Mouse (Mus musculus) heart, embryonic 16.5 days (tissue): ENCODE results near the gene 1810009J06Rik. TPM values are rescaled to one million over a fixed set of nuclear protein-coding genes. Genes with fewer than 3 reads are reported as not detected.
"Not testable (repeated sequence)": the region's sequence is repeated elsewhere in the genome, so short reads cannot be mapped to it uniquely, and the experiment has no call there.

Experiments
- ATAC-seq: fragments of 200-750 bp; cut with Nextera tagmentation; replicated peaks from 2 replicates; pipeline ENCODE4 v1.8.0; 2017; ENCODE audit warnings: moderate number of reproducible peaks; ENCODE audit not compliant: insufficient read depth, low FRiP score; ENCODE audit errors: extremely low read depth
- H3K27ac ChIP-seq: fragments of 300-500 bp; sonication (generic); 2 replicates; pipeline ENCODE4 v1.5.1; 2014; ENCODE audit warnings: mild to moderate bottlenecking, low read length, control low read depth, moderate library complexity
- H3K27me3 ChIP-seq: fragments of 300-500 bp; sonication (generic); 2 replicates; pipeline ENCODE4 v1.6.1; 2014; ENCODE audit warnings: low read length, mixed read lengths; ENCODE audit not compliant: control insufficient read depth, insufficient read depth
- H3K36me3 ChIP-seq: fragments of 300-500 bp; sonication (generic); 2 replicates; pipeline ENCODE4 v1.6.1; 2014; ENCODE audit not compliant: control insufficient read depth, insufficient read depth
- H3K4me1 ChIP-seq: fragments of 300-500 bp; sonication (generic); 2 replicates; pipeline ENCODE4 v1.6.1; 2014; ENCODE audit warnings: low read length, mixed read lengths; ENCODE audit not compliant: control insufficient read depth, insufficient read depth
- H3K4me2 ChIP-seq: fragments of 300-500 bp; sonication (generic); 2 replicates; pipeline ENCODE4 v1.6.1; 2014; ENCODE audit warnings: low read depth, mild to moderate bottlenecking, control low read depth, low read length
- H3K4me3 ChIP-seq: fragments of 300-500 bp; sonication (generic); 2 replicates; pipeline ENCODE4 v1.5.1; 2014; ENCODE audit warnings: mild to moderate bottlenecking, control low read depth, low read length
- H3K9ac ChIP-seq: fragments of 300-500 bp; sonication (generic); 2 replicates; pipeline ENCODE4 v1.6.1; 2014; ENCODE audit warnings: low read length, control low read depth
- H3K9me3 ChIP-seq: fragments of 300-500 bp; sonication (generic); replicated peaks from 2 replicates; pipeline ENCODE4 v1.6.1; 2016; ENCODE audit warnings: low read length; ENCODE audit not compliant: control insufficient read depth
- whole genome bisulfite sequencing: fragments of 180-500 bp; shearing (Covaris S2); extraction: QIAGEN DNeasy Blood & Tissue Kit; methylation state at CpG from one replicate; pipeline ENCODE4 v1.1.7; 2014; 5-methylcytosine and 5-hydroxymethylcytosine counted together
- polyA plus RNA-seq: library from polyadenylated mRNA; unstranded; fragments of >200 nt; fragmentation: Nextera tagmentation; extraction: Ambion mirVana; gene quantifications from 2 replicates; pipeline ENCODE4 v1.2.1, GENCODE M21; 2015

1810009J06Rik gene
- 0.17 TPM in 1 of 2 replicates, not detected in the other for polyA plus RNA-seq

- WGBS: 75% methylated on average over 2 of the region's 2 CpGs
- not testable (repeated sequence) for H3K4me3 ChIP-seq, H3K27ac ChIP-seq, H3K4me1 ChIP-seq, H3K9ac ChIP-seq, ATAC-seq, H3K27me3 ChIP-seq, H3K9me3 ChIP-seq, H3K4me2 ChIP-seq, H3K36me3 ChIP-seq
Measured at GRCm38 (mm10) chr6:40964454-40964853, at the start of gene 1810009J06Rik. Gene 1810009J06Rik, plus strand, starts transcription at chr6:40964754.

DNA sequence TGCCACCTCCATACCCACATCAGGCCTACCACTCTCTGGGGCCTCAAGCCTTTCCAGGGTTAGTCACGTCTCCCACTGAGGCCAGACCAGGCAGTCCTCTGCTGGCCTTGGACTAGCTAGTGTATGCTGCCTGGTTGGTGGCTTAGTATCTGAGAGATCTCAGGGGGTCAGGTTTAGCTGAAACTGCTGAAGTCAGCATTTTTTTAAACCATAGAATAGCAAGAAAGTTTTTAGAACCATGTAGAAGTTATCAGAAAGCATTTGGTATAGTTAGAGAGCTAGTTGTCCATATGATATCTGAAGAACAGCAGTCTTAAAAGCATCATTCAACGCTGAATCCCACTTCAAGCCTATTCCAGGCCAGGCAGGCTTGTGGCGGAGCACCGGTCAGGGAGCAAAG, 44.6 kb upstream of the 1810009J06Rik start:
- H3K9me3 ChIP-seq: no peaks in the 10 kb centered on the region; the same call in 1 of the 2 replicates
- H3K27me3 ChIP-seq: no peaks in the 10 kb centered on the region
- H3K9ac ChIP-seq: no peak overlapping the region
- H3K27ac ChIP-seq: no peak overlapping the region
- H3K4me3 ChIP-seq: no peak overlapping the region
- H3K4me1 ChIP-seq: no peaks in the 10 kb centered on the region
- no peak for ATAC-seq
- H3K36me3 ChIP-seq: no peaks in the 10 kb centered on the region
- no peak overlapping the region for H3K4me2 ChIP-seq
- WGBS: 74% methylated on average over 4 of the region's 4 CpGs

GRCm38 (mm10) chr6:40940457-40940856, 24.1 kb upstream of the 1810009J06Rik start, which contains the start of gene 1700074P13Rik:
Gene 1700074P13Rik, minus strand, starts transcription at chr6:40940557.
- Histone ChIP-seq H3K27ac (no peak within 1 kb of the TSS), H3K9me3 (no peaks in the 10 kb centered on the region), H3K27me3 (no peaks in the 10 kb centered on the region), H3K9ac (no peak within 1 kb of the TSS), H3K36me3 (no peaks in the 10 kb centered on the region), H3K4me2 (no peak within 1 kb of the TSS), H3K4me3 (no peak within 1 kb of the TSS), H3K4me1 (no peaks in the 10 kb centered on the region)
- 86% methylated on average over 10 of the region's 10 CpGs for WGBS
- ATAC-seq: no peak

GRCm38 (mm10) chr6:40951770-40952169, 12.8 kb upstream of the 1810009J06Rik start, which contains the start of gene Gm4744:
Gene Gm4744, minus strand, starts transcription at chr6:40951870.
- H3K4me2 ChIP-seq: no peak within 1 kb of the TSS
- H3K27ac ChIP-seq: no peak within 1 kb of the TSS
- H3K9me3 ChIP-seq: no peaks in the 10 kb centered on the region
- H3K4me3 ChIP-seq: no peak within 1 kb of the TSS
- H3K36me3 ChIP-seq: no peaks in the 10 kb centered on the region
- ATAC-seq: no peak
- H3K4me1 ChIP-seq: no peaks in the 10 kb centered on the region
- no peaks in the 10 kb centered on the region for H3K27me3 ChIP-seq
- H3K9ac ChIP-seq: no peak within 1 kb of the TSS

DNA sequence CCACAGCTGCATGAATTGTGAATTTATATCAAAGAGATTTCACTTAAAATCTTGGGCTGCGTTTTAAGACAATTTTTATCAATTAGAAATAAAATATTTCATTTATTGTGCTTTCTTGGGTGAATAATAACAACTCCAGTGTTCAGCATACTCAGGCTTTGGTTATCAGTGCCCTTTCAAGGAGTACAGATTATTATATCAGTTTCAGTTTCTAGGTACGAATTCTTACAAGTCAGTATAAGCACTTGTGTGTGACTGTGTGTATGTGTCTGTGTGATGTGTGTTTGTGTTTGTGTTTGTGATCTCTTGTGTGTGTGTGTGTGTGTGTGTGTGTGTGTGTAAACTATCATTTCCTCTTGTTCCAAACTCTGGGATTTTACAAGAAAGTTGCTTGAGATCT, 10.8 kb upstream of the 1810009J06Rik start:
- WGBS: 43% methylated on average over 2 of the region's 2 CpGs
- no peak overlapping the region for H3K9ac ChIP-seq
- H3K27me3 ChIP-seq: no peaks in the 10 kb centered on the region
- no peak overlapping the region for H3K4me2 ChIP-seq
- H3K27ac ChIP-seq: no peak overlapping the region
- H3K4me1 ChIP-seq: no peaks in the 10 kb centered on the region
- no peaks in the 10 kb centered on the region for H3K9me3 ChIP-seq
- H3K4me3 ChIP-seq: no peak overlapping the region
- no peak for ATAC-seq
- H3K36me3 ChIP-seq: no peaks in the 10 kb centered on the region

DNA sequence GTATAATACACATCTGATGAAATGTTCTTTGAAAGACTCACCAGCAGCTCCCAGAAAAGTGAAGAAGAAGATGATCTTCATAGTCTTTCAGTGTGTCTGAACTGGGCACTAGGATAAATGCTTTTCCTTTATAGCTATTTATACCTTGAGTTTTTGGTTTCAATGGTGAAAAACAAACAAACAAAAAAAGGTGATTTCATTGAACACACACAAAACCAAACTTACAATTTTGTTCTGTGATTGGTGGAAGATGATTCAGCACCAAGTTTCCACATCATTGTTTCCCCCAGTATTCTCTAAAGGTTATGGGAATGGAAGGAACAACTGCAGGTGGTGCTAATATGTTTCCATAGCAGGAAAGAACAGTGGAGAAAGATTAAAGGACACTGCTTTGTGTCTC, 34.8 kb downstream of the 1810009J06Rik start, which contains the start of gene Gm2663:
Gene Gm2663 (minus strand): TSS at position 101 of the 400 bp plus-strand sequence.
- H3K9me3 ChIP-seq, H3K4me1 ChIP-seq, H3K4me3 ChIP-seq, H3K27me3 ChIP-seq, H3K9ac ChIP-seq, H3K4me2 ChIP-seq, ATAC-seq, H3K27ac ChIP-seq, H3K36me3 ChIP-seq: not testable (repeated sequence)

DNA sequence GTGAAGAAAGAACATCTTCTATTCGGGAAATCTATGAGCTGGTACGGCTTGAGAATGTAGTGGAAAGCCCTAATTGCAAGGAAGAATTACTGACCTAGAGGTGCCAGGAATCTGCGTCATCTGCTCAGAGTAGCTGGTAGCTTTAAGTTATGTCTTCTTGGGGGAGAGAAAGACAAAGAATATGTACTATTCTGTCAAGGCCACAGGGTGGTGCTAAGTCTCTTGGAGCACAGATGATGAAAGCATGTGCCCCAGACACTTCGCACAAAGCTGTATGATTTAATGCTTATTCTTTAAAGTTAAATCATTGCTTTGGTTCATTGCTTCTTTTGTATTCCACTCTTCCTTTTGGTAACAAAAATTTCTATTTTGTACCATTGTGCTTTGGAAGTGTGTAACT, 50.5 kb downstream of the 1810009J06Rik start:
- no peak overlapping the region for H3K9ac ChIP-seq
- H3K4me1 ChIP-seq: no peaks in the 10 kb centered on the region
- no peak overlapping the region for H3K4me3 ChIP-seq
- H3K27ac ChIP-seq: no peak overlapping the region
- H3K4me2 ChIP-seq: no peak overlapping the region
- ATAC-seq: no peak
- no peaks in the 10 kb centered on the region for H3K9me3 ChIP-seq
- 63% methylated on average over 4 of the region's 4 CpGs for WGBS
- H3K36me3 ChIP-seq: no peaks in the 10 kb centered on the region
- no peaks in the 10 kb centered on the region for H3K27me3 ChIP-seq

Other genes starting within 250 kb of the 1810009J06Rik start
- gene Moxd2, start 77.3 kb upstream of the 1810009J06Rik start, polyA plus RNA-seq: not detected in 2 replicates
- not detected in 2 replicates for gene Prss58, start 64.4 kb upstream of the 1810009J06Rik start, polyA plus RNA-seq
- gene 1700074P13Rik, start 24.2 kb upstream of the 1810009J06Rik start, polyA plus RNA-seq: not detected in 2 replicates
- not detected in 2 replicates for gene Gm4744, start 12.9 kb upstream of the 1810009J06Rik start, polyA plus RNA-seq
- not detected in 2 replicates for gene Gm2663, start 34.7 kb downstream of the 1810009J06Rik start, polyA plus RNA-seq
- not detected in 2 replicates for gene 2210010C04Rik, start 70.8 kb downstream of the 1810009J06Rik start, polyA plus RNA-seq